In genomic region chr8:116801313-116801712, GRCm38 (mm10) we compare ENCODE assay signal across 23 mouse cellular contexts.
A peak's percentile ranks its signal among the peaks of the same experiment; 100 is the strongest.
DNase-seq lines count a peak whose midpoint lies in the region; ATAC-seq and TF ChIP-seq lines count a peak whose summit lies in the region.
"Had no signal": no experiment of that assay in that cellular context is flagged by ENCODE, and none has a peak within 500 bp of the region (broad histone marks: within the 10 kb centered on the region; RNA-seq: fewer than 3 reads in every experiment).

No protein-coding gene starts in this region.

- H3K4me3 ChIP-seq in megakaryocyte, embryonic 14.5 days (replicated peaks), result peak overlapping the region; percentile 80
- peak overlapping the region; percentile 14 to 43; a peak in 2 of 4 replicates for H3K4me3 ChIP-seq in ES-E14 (ENCODE audit: insufficient read depth in 1 of 2, low read depth in 1 of 2, low read length in 2 of 2, poor library complexity in 1 of 2, severe bottlenecking in 1 of 2)
- H3K4me3 ChIP-seq: erythroblast, embryonic 14.5 days; gastrocnemius, adult 2 months; hindbrain, embryonic 10.5 days; hindbrain, embryonic 15.5 days; layer of hippocampus, adult 2 months; limb, embryonic 13.5 days; lung, embryonic 15.5 days; midbrain, embryonic 13.5 days had no signal

- in situ Hi-C loops in ES-E14 (cut with MboI; ENCODE audit: low sequenced_read_pairs in 2 of 2, unreplicated experiment in 2 of 2), result no loop called here

- no peak for ATAC-seq in megakaryocyte, adult 5-6 weeks (ENCODE audit: poor library complexity, severe bottlenecking)
- ATAC-seq: inflammation-experienced regulatory T-cells, adult 6 months; midbrain, embryonic 13.5 days had no signal

- H3K27me3 ChIP-seq in megakaryocyte, embryonic 14.5 days (replicated peaks), result no peaks in the 10 kb centered on the region
- H3K27me3 ChIP-seq: hindbrain, embryonic 15.5 days; limb, embryonic 13.5 days; lung, embryonic 15.5 days; midbrain, embryonic 13.5 days had no signal

- H3K36me3 ChIP-seq in megakaryocyte, embryonic 14.5 days (replicated peaks; ENCODE audit: low read length), result no peaks in the 10 kb centered on the region
- no peaks in the 10 kb centered on the region for H3K36me3 ChIP-seq in ES-E14 (ENCODE audit: control insufficient read depth, insufficient read depth, low read length, poor library complexity, severe bottlenecking)
- H3K36me3 ChIP-seq: hindbrain, embryonic 10.5 days; hindbrain, embryonic 15.5 days; limb, embryonic 13.5 days; lung, embryonic 15.5 days; midbrain, embryonic 13.5 days had no signal

- no peaks in the 10 kb centered on the region; the same call in 1 of the 2 replicates for H3K4me1 ChIP-seq in megakaryocyte, embryonic 14.5 days
- peaks cover 0 to 2% of the 10 kb centered on the region in 2 experiments; a peak in 1 of 4 replicates for H3K4me1 ChIP-seq in ES-E14 (ENCODE audit: control insufficient read depth in 2 of 2, insufficient read depth in 2 of 2, low read length in 2 of 2, poor library complexity in 1 of 2)
- H3K4me1 ChIP-seq: hindbrain, embryonic 10.5 days; hindbrain, embryonic 15.5 days; limb, embryonic 13.5 days; lung, embryonic 15.5 days; midbrain, embryonic 13.5 days had no signal

- DNase-seq in cerebellum, postnatal 10 days, result peak; percentile 14 to 24
- no peak for DNase-seq in cerebellum, postnatal 36 days
- DNase-seq in ES-E14 (ENCODE audit: low read depth, low spot score), result no peak
- DNase-seq in brain, adult 2 months (ENCODE audit: low read depth, low spot score), result peak; percentile 6
- no peak for DNase-seq in ovary, postnatal 14 days (ENCODE audit: low spot score)
- DNase-seq in gastrocnemius, adult 8-10 months (ENCODE audit: low spot score in 2 of 2), result no peak
- DNase-seq: adrenal gland, adult 8-10 months; cerebellum, adult 9-10 months; gastrocnemius, adult 2 months; heart, postnatal 14 days; kidney, adult 11 months; kidney, postnatal 25 days had no signal

- H3K9me3 ChIP-seq in megakaryocyte, embryonic 14.5 days, result peaks cover 54% of the 10 kb centered on the region
- H3K9me3 ChIP-seq in ES-E14 (ENCODE audit: control insufficient read depth, insufficient read depth, low read depth, low read length), result no peaks in the 10 kb centered on the region
- H3K9me3 ChIP-seq: hindbrain, embryonic 15.5 days; lung, embryonic 15.5 days; midbrain, embryonic 13.5 days had no signal

- no peak overlapping the region for H3K9ac ChIP-seq in ES-E14 (ENCODE audit: insufficient read depth, low read depth, low read length, poor library complexity, severe bottlenecking)
- H3K9ac ChIP-seq: hindbrain, embryonic 15.5 days; limb, embryonic 13.5 days; lung, embryonic 15.5 days; midbrain, embryonic 13.5 days had no signal

- H3K27ac ChIP-seq in ES-E14 (ENCODE audit: insufficient read depth, low read depth, low read length, poor library complexity, severe bottlenecking), result no peak overlapping the region
- H3K27ac ChIP-seq: gastrocnemius, adult 2 months; hindbrain, embryonic 10.5 days; hindbrain, embryonic 15.5 days; layer of hippocampus, adult 2 months; limb, embryonic 13.5 days; lung, embryonic 15.5 days; midbrain, embryonic 13.5 days; stomach, postnatal 0 days had no signal

TF ChIP-seq in ES-E14, 5 proteins besides CTCF, POLR2A, EP300 and RAD21:
- TF ChIP-seq ZNF384 (IDR thresholded peaks at IDR 0.05; ENCODE audit: low read depth, low read length) (no peak), MAFK (IDR thresholded peaks at IDR 0.05; ENCODE audit: insufficient read depth, low read depth, low read length) (no peak), HCFC1 (IDR thresholded peaks at IDR 0.05; ENCODE audit: borderline replicate concordance, insufficient read depth, low read length) (no peak), ZC3H11A (IDR thresholded peaks at IDR 0.05; ENCODE audit: borderline replicate concordance, low read depth, low read length) (no peak), CHD2 (IDR thresholded peaks at IDR 0.05; ENCODE audit: low read depth, low read length) (no peak)

Comparison
In these comparisons a context has a peak if more than half of its experiments do, and no peak if none do; other contexts are left out.
1. DNase-seq: peak in cerebellum, postnatal 10 days (2 of 2) and brain, adult 2 months (single experiment); none in cerebellum, postnatal 36 days (0 of 2), ES-E14 (single experiment), ovary, postnatal 14 days (single experiment) and gastrocnemius, adult 8-10 months (0 of 2).